Mouse (Mus musculus) gastrocnemius, postnatal 14 days (tissue): ENCODE data around the gene Foxr1. TPM values are rescaled to one million over a fixed set of nuclear protein-coding genes. Genes with fewer than 3 reads are reported as not detected.
"Not testable (repeated sequence)": the region's sequence is repeated elsewhere in the genome, so short reads cannot be mapped to it uniquely, and the experiment has no call there.

ENCODE experiments used
- DNase-seq: peaks from one replicate; pipeline ENCODE4 v3.0.0; 2021; ENCODE audit warnings: mixed read lengths
- intact Hi-C: fragments of 180-260 bp; cut with DNase I; formaldehyde crosslinking; loops from one replicate; pipeline ENCODE4 v1.15.1; 2025; ENCODE audit warnings: low total_unique reads
- total RNA-seq, 2 experiments: library from RNA; stranded (reverse); gene quantifications; 2 replicates each; pipeline ENCODE4 v1.2.3; 2021

The Foxr1 gene
- total RNA-seq, 2 experiments from 2014 or later, result not detected

GRCm38 (mm10) chr9:44478229-44478921, 37.4 kb upstream of the Foxr1 start:
- DNase-seq, result peak; percentile 68
- intact Hi-C loops, result no loop called here

- intact Hi-C loops, result no loop called here
- DNase-seq, result peak; percentile 22
Observed at GRCm38 (mm10) chr9:44477339-44478228, 36.6 kb upstream of the Foxr1 start.

- intact Hi-C loops, result no loop called here
- no peak for DNase-seq
Observed at GRCm38 (mm10) chr9:44475936-44476335, 35.0 kb upstream of the Foxr1 start.

GRCm38 (mm10) chr9:44474327-44474726, 33.4 kb upstream of the Foxr1 start:
- intact Hi-C loops, result loop anchor here (5.0 kb wide), 1 partner anchor 33 kb away; no protein-coding TSS in a partner anchor
- peak; percentile 83 for DNase-seq

GRCm38 (mm10) chr9:44473184-44473583, 32.2 kb upstream of the Foxr1 start:
- intact Hi-C loops, result loop anchor here (5.0 kb wide), 1 partner anchor 34 kb away; no protein-coding TSS in a partner anchor
- DNase-seq, result no peak

- intact Hi-C loops, result no loop called here
Observed at GRCm38 (mm10) chr9:44468800-44469199, 27.9 kb upstream of the Foxr1 start.

GRCm38 (mm10) chr9:44468224-44468623, 27.3 kb upstream of the Foxr1 start:
- intact Hi-C loops, result no loop called here
- no peak for DNase-seq

More at GRCm38 (mm10) chr9:44468800-44469199, 27.9 kb upstream of the Foxr1 start:
- DNase-seq, result no peak

- intact Hi-C loops, result no loop called here
- DNase-seq, result no peak
Observed at GRCm38 (mm10) chr9:44461950-44462349, 21.0 kb upstream of the Foxr1 start.

- DNase-seq, result no peak
- intact Hi-C loops, result no loop called here
Observed at GRCm38 (mm10) chr9:44457035-44457742, 16.3 kb upstream of the Foxr1 start.

GRCm38 (mm10) chr9:44454891-44455220, 13.9 kb upstream of the Foxr1 start, which contains the start of gene Upk2:
Gene Upk2, minus strand, starts transcription at chr9:44454976.
- intact Hi-C loops, result loop anchor here (5.0 kb wide), 1 partner anchor 192 kb away; no protein-coding TSS in a partner anchor
- no peak for DNase-seq

- intact Hi-C loops, result loop anchor here (5.0 kb wide), 1 partner anchor 193 kb away; no protein-coding TSS in a partner anchor
- peak; percentile 85 for DNase-seq
Observed at GRCm38 (mm10) chr9:44454132-44454890, 13.4 kb upstream of the Foxr1 start.

- intact Hi-C loops, result loop anchor here (5.0 kb wide), 1 partner anchor 197 kb away; no protein-coding TSS in a partner anchor
- no peak for DNase-seq
Observed at GRCm38 (mm10) chr9:44450387-44450786, 9.5 kb upstream of the Foxr1 start.

- intact Hi-C loops, DNase-seq: not testable (repeated sequence)
Observed at GRCm38 (mm10) chr9:44444402-44445025, 3.6 kb upstream of the Foxr1 start.

- intact Hi-C loops, result no loop called here
- DNase-seq, result no peak
Observed at GRCm38 (mm10) chr9:44435747-44436146, 5.2 kb downstream of the Foxr1 start.

GRCm38 (mm10) chr9:44432577-44433185, 8.3 kb downstream of the Foxr1 start:
- DNase-seq, result no peak
- intact Hi-C loops, result no loop called here

GRCm38 (mm10) chr9:44423576-44423975, 17.4 kb downstream of the Foxr1 start:
- no peak for DNase-seq
- intact Hi-C loops, result no loop called here

GRCm38 (mm10) chr9:44420280-44420898, 20.5 kb downstream of the Foxr1 start:
- DNase-seq, result no peak
- intact Hi-C loops, result no loop called here

GRCm38 (mm10) chr9:44419730-44420129, 21.2 kb downstream of the Foxr1 start:
- intact Hi-C loops, DNase-seq: not testable (repeated sequence)
